Mouse (Mus musculus): ENCODE results near the gene Tmem135.

Tmem135 gene

DNA sequence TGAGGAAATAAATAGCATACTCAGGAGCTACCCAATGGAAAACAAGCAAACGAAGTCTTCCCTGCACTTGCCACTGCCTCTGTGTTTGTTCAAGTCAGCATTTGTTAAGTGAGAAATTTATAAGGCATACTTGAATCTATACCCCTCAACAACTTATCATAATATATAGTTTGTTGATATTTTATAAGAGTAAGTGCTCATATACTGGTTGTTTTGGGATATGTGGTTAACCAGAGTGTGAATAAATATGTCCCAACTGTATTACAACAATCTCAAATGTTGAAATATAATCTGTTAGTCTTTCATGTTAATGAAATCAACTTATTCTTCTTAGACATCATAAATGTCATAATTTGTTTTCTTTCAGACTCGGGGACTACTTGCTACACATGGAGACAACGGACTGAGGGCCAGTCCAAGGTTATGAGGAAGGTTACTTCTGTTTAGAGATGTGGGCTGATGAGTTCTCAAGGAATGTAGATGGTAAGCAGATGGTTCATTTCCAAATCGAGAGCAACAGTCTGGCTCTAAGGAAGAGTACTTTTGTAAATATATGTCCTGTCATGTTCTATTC lies 152.1 kb downstream of the Tmem135 start:
- DNase-seq (ENCODE audit: low read depth, low spot score), result no peak

DNA sequence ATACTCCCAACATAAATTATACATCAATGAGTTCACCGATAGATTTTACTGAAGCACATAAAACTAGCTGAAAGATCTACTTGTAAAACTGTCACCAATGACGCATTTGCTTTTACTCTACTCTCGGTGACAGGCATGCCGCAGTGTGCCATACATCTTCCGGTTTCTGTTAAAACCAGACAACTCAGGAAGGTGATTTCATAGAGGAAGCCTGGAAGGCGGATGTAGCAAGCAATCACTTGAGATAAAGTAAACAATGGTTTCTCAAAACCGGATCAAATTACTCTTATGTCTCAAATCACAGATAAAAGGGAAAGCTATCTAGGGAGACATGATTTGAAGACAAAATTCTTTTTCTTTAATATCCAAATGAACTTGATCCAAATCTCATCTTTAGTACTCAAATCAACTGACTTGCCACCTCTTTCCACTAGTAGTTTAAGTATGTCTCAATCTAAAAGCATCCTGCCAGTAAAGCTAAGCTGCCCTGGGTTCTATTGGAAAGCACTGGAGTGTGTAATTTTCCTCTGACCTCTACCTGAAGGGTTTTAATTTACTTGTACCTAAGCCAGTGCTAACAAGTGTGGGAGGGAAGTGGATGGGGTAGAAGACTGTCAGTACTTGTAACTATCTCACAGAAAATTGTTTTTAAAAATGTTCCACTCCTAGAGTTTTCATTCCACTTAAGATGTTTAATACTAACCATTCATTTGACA lies 155.7 kb downstream of the Tmem135 start:
- no peak for DNase-seq (ENCODE audit: low read depth, low spot score)

DNA sequence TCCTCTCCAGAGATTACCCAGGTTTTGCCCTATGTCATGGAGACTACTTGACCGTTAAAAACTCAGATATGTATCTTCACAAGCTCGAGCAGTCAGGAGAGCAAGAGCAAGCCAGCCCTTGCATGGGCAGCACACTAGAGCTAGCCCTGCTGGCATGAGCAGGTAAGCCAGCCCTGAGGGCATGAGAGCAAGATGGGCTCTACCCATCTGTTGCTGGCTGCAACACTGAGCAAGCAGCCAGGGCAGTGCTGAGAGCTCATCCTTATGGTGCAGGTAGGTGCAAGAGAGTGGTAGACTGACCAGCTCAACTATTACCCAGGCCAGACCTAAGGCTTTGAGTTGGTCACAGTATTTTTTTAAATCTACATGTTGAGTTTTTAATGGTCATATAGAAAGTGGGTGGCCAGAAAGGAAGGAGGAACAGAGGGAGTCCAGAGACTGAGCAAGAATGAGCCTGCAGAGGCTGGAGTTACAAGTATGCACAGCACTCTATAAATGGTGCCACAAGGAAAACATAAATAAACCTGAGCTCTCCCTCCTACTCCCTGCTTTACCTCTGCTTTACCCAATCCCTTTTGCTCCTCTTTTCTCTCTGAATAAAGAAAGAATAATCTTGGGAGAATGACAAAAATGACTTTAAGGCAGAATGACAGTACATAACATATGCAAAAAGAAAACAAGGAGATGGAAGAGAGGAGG lies 156.9 kb downstream of the Tmem135 start:
- no peak for DNase-seq (ENCODE audit: low read depth, low spot score)

DNA sequence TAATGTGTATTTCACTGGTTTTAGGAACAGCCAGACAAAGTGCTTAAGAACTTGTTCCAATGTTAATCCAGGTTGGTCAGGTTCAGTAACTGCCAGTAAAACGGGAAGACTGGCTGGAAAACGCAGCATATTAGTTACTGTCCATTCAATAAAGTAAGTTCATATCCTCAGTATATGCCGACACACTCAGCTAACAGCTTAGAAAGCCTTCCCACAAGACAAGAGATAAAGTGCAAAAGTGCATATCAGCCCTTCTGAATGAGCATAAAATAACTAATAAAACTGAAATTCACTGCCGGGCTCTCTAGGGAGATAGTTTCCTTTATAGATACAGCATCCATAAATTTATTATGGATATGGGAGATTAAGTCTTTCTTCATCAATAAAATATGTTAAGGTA lies 161.5 kb downstream of the Tmem135 start:
- no peak for DNase-seq (ENCODE audit: low read depth, low spot score)

DNA sequence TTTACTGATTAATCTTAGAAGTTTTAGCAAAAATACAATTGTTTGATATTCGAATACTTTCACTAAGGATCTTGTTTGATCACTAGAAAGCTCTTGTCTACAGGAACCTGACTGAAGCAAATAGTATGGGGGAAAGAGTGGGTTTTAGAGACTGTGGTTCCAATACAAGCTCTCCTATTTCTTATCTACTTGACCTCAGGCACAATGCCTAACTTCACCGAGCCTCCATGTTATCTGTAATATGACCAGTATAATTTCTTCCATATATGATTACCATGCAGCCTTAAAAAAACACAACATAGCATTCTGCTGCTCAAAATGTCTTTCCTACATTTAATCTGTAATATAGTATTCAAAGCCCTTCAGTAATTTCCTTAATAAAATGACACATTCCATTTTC lies 161.9 kb downstream of the Tmem135 start:
- DNase-seq (ENCODE audit: low read depth, low spot score), result no peak

DNA sequence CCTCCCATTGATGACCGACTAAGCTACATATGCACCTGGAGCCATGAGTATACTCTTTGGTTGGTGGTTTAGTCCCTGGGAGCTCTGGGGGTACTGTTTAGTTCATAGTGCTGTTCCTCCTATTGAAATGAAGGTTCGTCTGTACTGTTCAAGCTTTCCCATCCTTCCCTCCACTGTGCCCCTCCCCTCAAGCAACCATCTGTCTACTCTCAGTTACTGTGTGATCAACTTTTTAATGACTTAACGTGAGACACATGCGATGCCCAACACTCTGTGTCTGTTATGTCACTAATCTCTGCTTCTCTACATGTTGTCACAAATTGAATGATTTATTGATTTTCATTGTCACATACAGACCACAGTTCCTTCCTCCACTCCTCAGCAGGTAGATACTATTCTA lies 164.4 kb downstream of the Tmem135 start:
- DNase-seq (ENCODE audit: low read depth, low spot score), result no peak

DNA sequence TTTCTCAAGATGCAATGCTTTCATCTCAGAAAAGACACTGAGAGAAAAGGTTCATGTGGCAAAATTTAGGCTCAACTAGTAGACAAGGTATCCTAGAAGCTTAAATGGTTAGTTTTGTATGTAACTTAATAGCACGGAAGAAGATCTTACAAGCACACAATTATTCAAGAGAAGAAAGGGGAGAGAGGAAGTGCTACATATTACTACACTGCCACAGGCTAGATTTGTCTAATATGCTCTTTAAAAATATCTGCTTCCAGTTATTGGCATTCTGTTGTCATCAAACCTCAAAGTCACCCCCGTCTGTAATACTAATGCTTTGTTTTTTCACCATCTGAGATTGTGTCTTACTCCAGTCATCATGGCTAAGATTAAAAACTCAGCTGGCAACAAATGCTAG lies 167.4 kb downstream of the Tmem135 start:
- DNase-seq (ENCODE audit: low read depth, low spot score), result no peak

DNA sequence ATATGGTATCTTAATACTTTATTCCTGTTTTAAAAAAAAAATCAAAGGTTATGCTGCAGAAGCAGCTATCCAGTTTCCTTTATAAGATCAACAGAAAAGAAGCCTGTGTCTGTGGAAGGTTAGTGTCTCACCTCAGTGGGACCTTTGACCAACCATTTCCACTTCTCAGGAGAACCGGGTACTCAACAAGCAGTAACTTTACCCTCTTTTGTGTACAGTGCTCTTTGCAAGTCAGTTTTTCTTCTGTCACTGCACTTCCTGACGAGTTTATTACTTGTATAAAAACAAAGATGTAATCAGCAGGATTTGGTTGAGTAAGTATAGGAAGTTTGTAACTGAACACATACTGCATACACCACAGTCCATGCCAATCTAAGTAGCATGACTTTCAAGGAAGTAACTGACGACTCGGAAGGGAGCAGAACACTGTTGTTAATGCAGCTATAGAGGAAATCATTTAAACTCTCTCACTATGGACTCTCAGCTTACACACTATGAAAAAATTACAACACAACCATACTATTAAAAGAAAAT lies 168.0 kb downstream of the Tmem135 start:
- DNase-seq (ENCODE audit: low read depth, low spot score), result no peak

DNA sequence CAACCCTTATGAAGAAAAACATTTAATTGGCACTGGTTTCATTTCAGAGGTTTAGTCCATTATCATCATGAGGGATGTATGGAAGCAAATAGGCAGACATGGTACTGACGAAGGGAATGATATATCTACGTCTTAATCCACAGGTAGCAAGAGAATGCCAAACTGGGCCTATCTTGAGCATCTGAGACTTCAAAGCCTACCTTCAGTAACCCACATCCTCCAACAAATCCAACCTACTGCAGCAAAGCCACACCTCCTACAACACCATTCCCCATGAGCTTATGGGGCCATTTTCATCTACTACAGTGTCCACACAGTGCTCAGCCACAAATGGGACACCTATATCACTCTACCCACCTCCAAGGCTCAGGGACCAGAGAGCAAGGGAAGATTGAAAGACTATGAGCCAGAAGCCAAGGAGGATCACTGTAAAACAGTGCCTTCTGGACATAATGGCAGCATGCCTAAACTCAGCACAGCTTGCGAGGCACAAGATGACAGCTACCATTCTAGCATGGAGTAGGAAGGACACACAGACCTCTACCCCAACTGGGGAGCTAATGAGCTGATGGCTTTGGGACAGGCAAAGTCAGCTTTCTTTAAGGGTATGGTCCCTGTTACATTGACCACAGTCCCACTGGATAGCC lies 171.4 kb downstream of the Tmem135 start:
- no peak for DNase-seq (ENCODE audit: low read depth, low spot score)

DNA sequence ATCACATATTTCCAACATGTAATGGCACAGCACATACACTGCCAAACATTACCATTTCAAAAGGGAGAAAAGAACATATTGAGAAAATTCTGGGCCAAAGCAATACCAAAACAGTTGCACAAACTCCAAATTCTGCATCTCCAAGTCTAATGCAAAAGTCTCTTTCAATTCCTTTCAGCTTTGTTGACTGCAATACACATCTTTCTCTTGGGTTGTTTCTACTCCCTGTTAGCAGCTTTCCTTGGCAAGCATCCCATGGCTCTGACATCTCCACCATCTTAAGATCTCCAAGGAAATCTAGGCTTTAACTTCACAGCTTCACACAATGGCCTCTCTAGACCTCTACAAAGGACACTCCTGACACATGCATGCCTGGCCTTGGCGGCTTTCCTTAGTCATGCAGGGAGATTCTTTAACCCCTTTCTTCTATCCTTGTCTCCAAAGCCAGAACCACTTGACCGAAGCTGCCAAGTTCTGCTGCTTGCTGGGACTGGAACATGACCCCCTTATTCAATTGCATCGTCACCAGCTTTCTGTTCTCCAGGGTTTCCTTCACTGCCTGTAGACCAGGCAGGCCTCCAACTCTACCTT lies 172.7 kb downstream of the Tmem135 start:
- no peak for DNase-seq (ENCODE audit: low read depth, low spot score)

DNA sequence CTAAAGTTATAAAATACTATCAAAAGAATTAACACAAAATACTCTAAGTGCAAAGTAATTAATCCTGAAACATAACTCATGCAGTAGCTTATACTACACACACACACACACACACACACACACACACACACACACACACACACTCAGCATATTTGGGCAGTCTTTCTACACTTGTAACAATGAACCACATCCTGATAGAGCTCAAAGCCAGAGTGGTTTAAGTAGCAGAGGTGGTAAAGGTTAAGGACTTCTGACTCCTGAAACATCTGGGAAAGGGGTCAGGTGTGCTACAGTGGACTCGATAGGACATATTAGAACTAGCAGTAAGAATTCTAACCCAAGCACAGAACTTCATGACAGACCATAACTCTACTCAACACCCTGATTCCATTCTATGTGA lies 181.4 kb downstream of the Tmem135 start:
- no peak for DNase-seq (ENCODE audit: low read depth, low spot score)

DNA sequence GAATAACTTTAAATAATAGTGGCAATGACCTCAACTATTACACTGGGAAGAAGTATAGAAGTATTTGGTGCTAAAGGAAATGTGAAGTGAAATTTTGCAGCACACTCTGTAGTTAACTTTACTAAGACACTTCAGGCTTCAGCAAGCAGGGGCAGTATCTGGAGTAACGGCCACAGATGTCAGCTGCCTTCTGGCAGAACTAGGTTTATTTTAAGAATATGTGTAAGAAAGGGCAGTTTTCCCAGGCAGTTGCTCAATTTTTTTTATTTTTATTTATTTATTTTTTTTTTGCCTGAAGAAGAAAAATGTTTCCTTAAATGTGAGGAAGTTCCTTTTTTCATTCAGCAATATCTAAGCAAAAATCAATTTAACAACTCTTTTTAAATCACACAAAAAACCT lies 187.4 kb downstream of the Tmem135 start:
- no peak for DNase-seq (ENCODE audit: low read depth, low spot score)

DNA sequence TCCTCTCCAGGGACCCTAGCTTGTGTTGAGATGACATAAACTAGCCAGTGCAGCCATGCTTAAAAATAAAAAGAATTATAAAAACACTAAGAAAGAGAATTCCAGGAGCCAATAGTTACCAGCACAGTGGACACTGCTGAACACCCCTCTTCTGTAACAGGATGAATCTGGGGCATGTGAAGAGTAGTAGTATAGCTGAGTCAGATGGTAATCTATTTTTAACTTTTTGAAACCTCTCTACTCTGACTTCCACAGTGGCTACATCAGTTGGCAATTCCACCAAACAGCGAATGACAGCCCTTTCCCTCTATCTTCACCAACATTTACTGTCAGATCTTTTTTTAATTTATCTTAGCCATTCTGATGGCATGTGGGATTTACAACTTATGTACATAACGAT lies 187.9 kb downstream of the Tmem135 start:
- DNase-seq (ENCODE audit: low read depth, low spot score), result no peak

DNA sequence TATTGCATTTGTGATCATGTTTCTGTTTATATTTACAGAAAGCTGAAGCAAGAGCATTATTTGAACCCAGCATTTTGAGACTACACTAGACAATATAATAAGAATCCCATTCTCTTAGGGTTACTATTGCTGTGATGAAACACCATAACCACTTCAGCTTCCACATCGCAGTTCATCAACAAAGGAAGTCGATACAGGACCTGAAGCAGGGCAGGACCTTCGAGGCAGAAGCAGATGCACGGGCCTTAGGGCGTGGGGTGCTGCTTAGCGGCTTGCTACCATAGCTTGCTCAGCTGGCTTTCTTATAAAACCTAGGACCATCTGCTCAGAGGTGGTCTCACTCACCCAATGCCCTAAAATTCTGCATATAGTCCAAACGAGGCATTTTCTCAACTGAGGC lies 188.3 kb downstream of the Tmem135 start:
- DNase-seq (ENCODE audit: low read depth, low spot score), result no peak

DNA sequence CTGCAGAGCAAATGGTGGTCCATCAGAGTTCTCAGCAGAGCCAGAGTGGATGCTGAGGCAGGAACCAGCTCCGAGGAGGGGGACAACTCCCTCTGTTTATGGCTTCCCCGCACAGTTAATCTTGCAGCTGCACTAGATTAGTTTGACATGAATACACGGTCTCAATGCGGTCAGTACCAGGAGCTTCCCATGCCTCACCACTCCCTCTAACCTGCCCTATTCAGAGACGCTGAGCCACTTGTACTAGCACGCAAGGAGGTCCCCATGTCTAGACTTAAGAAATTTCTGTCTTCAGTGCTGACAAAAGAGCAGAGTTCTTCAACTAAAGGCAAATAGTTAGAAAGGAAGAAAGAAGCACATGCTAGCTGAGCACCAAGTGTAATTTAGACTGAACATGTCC lies 193.5 kb downstream of the Tmem135 start:
- no peak for DNase-seq (ENCODE audit: low read depth, low spot score)

DNA sequence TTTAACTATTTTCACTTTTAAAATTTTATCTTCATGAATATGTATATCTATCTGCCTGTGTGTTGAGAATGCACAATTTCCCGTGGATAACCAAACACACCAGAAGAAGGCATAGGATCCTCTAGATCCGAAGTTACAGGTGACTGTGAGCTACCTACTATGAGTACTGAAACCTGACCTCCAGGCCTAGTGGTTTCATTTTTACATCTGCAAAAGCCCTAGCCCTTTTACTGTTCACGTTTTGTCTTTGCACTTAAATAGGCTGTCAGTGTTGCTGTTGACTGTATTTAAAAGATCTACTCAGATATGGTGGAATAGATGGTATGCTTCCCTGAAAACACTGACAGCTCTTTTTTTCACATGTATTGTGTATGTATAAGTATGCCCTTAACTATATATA lies 197.9 kb downstream of the Tmem135 start:
- DNase-seq (ENCODE audit: low read depth, low spot score), result no peak

DNA sequence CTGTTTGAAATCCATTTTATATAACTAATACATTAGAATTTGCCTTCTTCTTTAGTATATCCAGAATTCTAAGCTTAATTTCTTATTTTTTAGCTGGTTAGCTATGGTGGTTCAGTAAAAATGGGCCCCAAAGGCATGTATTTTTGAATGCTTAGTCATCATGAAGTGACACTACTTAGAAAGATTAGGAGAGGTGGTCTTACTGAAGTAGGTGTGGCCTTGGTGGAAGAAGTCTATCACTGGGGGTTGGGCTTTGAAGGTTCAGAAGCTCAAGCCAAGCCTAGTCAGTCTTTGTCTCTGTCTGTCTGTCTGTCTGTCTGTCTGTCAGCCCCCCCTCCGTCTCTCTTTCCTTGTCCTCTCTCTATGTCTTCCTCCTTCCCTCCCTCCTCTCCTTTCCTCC lies 198.6 kb downstream of the Tmem135 start:
- DNase-seq (ENCODE audit: low read depth, low spot score), result no peak

DNA sequence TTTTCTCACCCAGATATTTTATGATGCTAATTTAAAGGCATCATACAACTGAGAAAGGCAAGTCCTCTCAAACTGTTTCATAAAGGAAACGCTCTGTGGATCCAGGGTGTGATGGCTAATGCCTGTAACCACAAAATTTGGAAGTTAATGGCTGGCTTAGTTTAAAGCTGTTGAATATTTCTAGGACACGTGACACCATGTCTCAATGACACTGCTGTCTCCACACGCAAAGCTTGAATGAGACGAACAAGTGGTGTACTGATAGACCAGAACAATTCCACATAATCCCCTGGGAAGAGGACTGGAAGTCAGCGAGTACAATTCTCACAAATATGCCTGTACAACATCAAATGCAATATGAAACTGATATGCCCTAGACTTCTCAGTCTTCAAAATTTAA lies 200.9 kb downstream of the Tmem135 start:
- no peak for DNase-seq (ENCODE audit: low read depth, low spot score)

DNA sequence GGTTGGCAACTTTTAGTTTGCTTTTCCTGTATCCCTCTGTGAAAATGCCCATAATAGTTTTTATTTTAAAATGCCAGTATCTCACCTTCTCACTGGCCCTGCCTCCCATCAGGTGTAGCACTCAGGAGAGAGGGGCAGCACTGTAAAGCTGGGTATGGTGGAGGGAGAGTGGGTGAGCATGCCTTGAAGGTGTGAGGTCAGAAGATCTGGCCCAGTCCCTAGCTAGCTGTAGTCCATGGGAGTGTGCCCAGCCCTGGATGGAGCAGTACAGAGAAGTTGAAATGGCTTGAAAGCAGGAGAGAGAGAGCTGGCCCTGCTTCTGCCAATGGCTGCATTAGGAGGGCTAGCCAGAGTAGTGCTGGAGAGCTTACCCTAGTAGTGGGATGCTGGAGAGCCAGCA lies 202.1 kb downstream of the Tmem135 start:
- no peak for DNase-seq (ENCODE audit: low read depth, low spot score)

DNA sequence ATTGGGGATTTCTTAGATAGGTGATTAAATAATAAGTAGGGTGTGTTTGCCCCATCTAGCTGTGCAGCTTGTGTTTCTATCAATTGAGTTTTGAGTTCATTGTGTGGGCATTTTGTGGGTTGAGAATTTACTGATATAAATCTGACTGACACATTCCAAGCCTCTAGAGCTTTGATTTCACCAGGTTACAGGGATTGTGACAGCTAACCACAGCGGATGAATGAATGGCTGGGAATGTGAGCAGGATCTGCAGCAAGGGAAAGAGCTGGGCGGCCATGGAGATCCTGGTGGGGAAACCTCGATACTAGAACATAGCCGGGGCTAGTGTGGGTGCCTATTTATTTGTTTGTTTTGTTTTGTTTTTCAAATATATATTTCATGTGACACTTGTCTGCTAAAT lies 205.5 kb downstream of the Tmem135 start:
- DNase-seq (ENCODE audit: low read depth, low spot score), result no peak

DNA sequence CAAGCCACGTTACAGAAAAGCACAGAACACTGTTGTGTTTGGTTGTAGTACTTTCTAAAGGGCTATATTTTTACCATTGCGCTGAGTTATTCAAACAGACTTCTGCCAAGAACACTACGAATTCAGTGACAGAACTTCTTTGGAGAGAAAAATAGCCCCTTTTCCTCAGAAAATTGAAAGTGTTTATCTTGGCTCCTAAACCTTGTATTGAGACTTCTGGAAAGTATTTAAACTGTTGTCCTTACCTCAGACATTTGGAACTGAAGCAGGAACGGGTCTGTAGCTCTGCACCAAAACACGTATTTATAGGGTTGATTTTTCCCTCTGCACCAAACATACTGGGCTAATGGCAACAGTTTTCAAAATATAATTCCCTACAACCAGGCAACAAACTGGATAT lies 210.6 kb downstream of the Tmem135 start:
- DNase-seq (ENCODE audit: low read depth, low spot score), result no peak

DNA sequence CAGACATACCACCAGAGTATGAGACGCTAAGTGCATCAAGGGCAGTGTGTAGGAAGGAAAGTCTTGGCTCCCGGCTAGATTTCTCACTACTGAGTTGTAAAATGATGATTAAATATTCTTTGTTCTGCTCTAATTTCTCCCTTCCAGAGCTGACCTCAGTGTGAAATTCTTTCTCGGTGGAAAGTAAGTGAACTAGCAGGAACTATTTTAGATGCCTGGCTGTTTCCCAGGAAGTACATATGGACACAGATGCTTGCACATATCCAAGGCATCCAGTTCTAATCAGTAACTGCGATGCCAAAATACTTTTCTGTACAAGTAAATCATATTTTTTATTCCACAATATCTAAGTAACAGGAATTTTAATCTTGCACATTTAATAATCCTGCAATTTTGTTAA lies 220.1 kb downstream of the Tmem135 start:
- no peak for DNase-seq (ENCODE audit: low read depth, low spot score)
